Mouse (Mus musculus): Measurements from ENCODE around the gene Mpp5. TPM values are rescaled to one million over a fixed set of nuclear protein-coding genes. Genes with fewer than 3 reads are reported as not detected.

Mpp5 gene
- polyA plus RNA-seq, 1 experiment: 14.6 TPM

GRCm38 (mm10) chr12:78794236-78794635 is 45.5 kb downstream of the Mpp5 start:
- Histone ChIP-seq H3K27ac (ENCODE audit: insufficient read depth, low read length) (no peak overlapping the region), H3K4me3 (replicated peaks; ENCODE audit: insufficient read depth, low read depth, low read length) (no peak overlapping the region), H3K4me1 (ENCODE audit: control insufficient read depth, insufficient read depth, low read length) (no peaks in the 10 kb centered on the region), H3K27me3 (ENCODE audit: control insufficient read depth, insufficient read depth, low read length) (no peaks in the 10 kb centered on the region)
- TF ChIP-seq CTCF (IDR thresholded peaks at IDR 0.05; ENCODE audit: borderline replicate concordance, insufficient read depth, low read depth, low read length): no peak
- no peak for TF ChIP-seq POLR2A (IDR thresholded peaks at IDR 0.05; ENCODE audit: borderline replicate concordance, insufficient read depth, low read length)
- DNase-seq: no peak
- WGBS: 9% methylated on average over 1 of the region's 1 CpGs

GRCm38 (mm10) chr12:78800036-78800435 is 51.3 kb downstream of the Mpp5 start:
- no peak overlapping the region for H3K27ac ChIP-seq (ENCODE audit: insufficient read depth, low read length)
- H3K4me1 ChIP-seq (ENCODE audit: control insufficient read depth, insufficient read depth, low read length): no peaks in the 10 kb centered on the region
- no peak overlapping the region for H3K4me3 ChIP-seq (replicated peaks; ENCODE audit: insufficient read depth, low read depth, low read length)
- DNase-seq: no peak
- TF ChIP-seq CTCF (IDR thresholded peaks at IDR 0.05; ENCODE audit: borderline replicate concordance, insufficient read depth, low read depth, low read length) (no peak), POLR2A (IDR thresholded peaks at IDR 0.05; ENCODE audit: borderline replicate concordance, insufficient read depth, low read length) (no peak)
- WGBS: 84% methylated on average over 3 of the region's 3 CpGs
- H3K27me3 ChIP-seq (ENCODE audit: control insufficient read depth, insufficient read depth, low read length): no peaks in the 10 kb centered on the region

GRCm38 (mm10) chr12:78801836-78802235 is 53.1 kb downstream of the Mpp5 start:
- Histone ChIP-seq H3K4me1 (ENCODE audit: control insufficient read depth, insufficient read depth, low read length) (no peaks in the 10 kb centered on the region), H3K4me3 (replicated peaks; ENCODE audit: insufficient read depth, low read depth, low read length) (no peak overlapping the region), H3K27ac (ENCODE audit: insufficient read depth, low read length) (no peak overlapping the region), H3K27me3 (ENCODE audit: control insufficient read depth, insufficient read depth, low read length) (no peaks in the 10 kb centered on the region)
- no peak for DNase-seq
- TF ChIP-seq CTCF (IDR thresholded peaks at IDR 0.05; ENCODE audit: borderline replicate concordance, insufficient read depth, low read depth, low read length): no peak

GRCm38 (mm10) chr12:78814437-78814836 is 65.7 kb downstream of the Mpp5 start:
- H3K27ac ChIP-seq (ENCODE audit: insufficient read depth, low read length): no peak overlapping the region
- no peak for TF ChIP-seq POLR2A (IDR thresholded peaks at IDR 0.05; ENCODE audit: borderline replicate concordance, insufficient read depth, low read length)
- no peak for TF ChIP-seq CTCF (IDR thresholded peaks at IDR 0.05; ENCODE audit: borderline replicate concordance, insufficient read depth, low read depth, low read length)

GRCm38 (mm10) chr12:78834496-78834895 is 85.8 kb downstream of the Mpp5 start:
- DNase-seq: no peak
- no peaks in the 10 kb centered on the region for H3K4me1 ChIP-seq (ENCODE audit: control insufficient read depth, insufficient read depth, low read length)
- H3K27me3 ChIP-seq (ENCODE audit: control insufficient read depth, insufficient read depth, low read length): no peaks in the 10 kb centered on the region
- no peak overlapping the region for H3K4me3 ChIP-seq (replicated peaks; ENCODE audit: insufficient read depth, low read depth, low read length)
- no peak overlapping the region for H3K27ac ChIP-seq (ENCODE audit: insufficient read depth, low read length)
- no peak for TF ChIP-seq POLR2A (IDR thresholded peaks at IDR 0.05; ENCODE audit: borderline replicate concordance, insufficient read depth, low read length)
- no peak for TF ChIP-seq CTCF (IDR thresholded peaks at IDR 0.05; ENCODE audit: borderline replicate concordance, insufficient read depth, low read depth, low read length)
- 71% methylated on average over 2 of the region's 2 CpGs for whole genome bisulfite sequencing

More at GRCm38 (mm10) chr12:78814437-78814836, 65.7 kb downstream of the Mpp5 start:
- Histone ChIP-seq H3K27me3 (ENCODE audit: control insufficient read depth, insufficient read depth, low read length) (no peaks in the 10 kb centered on the region), H3K4me3 (replicated peaks; ENCODE audit: insufficient read depth, low read depth, low read length) (no peak overlapping the region), H3K4me1 (ENCODE audit: control insufficient read depth, insufficient read depth, low read length) (no peaks in the 10 kb centered on the region)
- DNase-seq: no peak

- no peak for DNase-seq
- Histone ChIP-seq H3K4me3 (replicated peaks; ENCODE audit: insufficient read depth, low read depth, low read length) (no peak overlapping the region), H3K27me3 (ENCODE audit: control insufficient read depth, insufficient read depth, low read length) (no peaks in the 10 kb centered on the region), H3K27ac (ENCODE audit: insufficient read depth, low read length) (no peak overlapping the region), H3K4me1 (ENCODE audit: control insufficient read depth, insufficient read depth, low read length) (no peaks in the 10 kb centered on the region)
- 37% methylated on average over 4 of the region's 4 CpGs for WGBS
- no peak for TF ChIP-seq CTCF (IDR thresholded peaks at IDR 0.05; ENCODE audit: borderline replicate concordance, insufficient read depth, low read depth, low read length)
- no peak for TF ChIP-seq POLR2A (IDR thresholded peaks at IDR 0.05; ENCODE audit: borderline replicate concordance, insufficient read depth, low read length)
These were observed 91.2 kb downstream of the Mpp5 start for GRCm38 (mm10) chr12:78839906-78840305.

GRCm38 (mm10) chr12:78842429-78842828 is 93.7 kb downstream of the Mpp5 start:
- Histone ChIP-seq H3K4me3 (replicated peaks; ENCODE audit: insufficient read depth, low read depth, low read length) (no peak overlapping the region), H3K4me1 (ENCODE audit: control insufficient read depth, insufficient read depth, low read length) (no peaks in the 10 kb centered on the region), H3K27me3 (ENCODE audit: control insufficient read depth, insufficient read depth, low read length) (no peaks in the 10 kb centered on the region), H3K27ac (ENCODE audit: insufficient read depth, low read length) (no peak overlapping the region)
- WGBS: 95% methylated on average over 1 of the region's 1 CpGs
- no peak for DNase-seq
- TF ChIP-seq CTCF (IDR thresholded peaks at IDR 0.05; ENCODE audit: borderline replicate concordance, insufficient read depth, low read depth, low read length) (no peak), POLR2A (IDR thresholded peaks at IDR 0.05; ENCODE audit: borderline replicate concordance, insufficient read depth, low read length) (no peak)

- Histone ChIP-seq H3K27me3 (ENCODE audit: control insufficient read depth, insufficient read depth, low read length) (no peaks in the 10 kb centered on the region), H3K27ac (ENCODE audit: insufficient read depth, low read length) (no peak overlapping the region), H3K4me3 (replicated peaks; ENCODE audit: insufficient read depth, low read depth, low read length) (no peak overlapping the region), H3K4me1 (ENCODE audit: control insufficient read depth, insufficient read depth, low read length) (no peaks in the 10 kb centered on the region)
- TF ChIP-seq POLR2A (IDR thresholded peaks at IDR 0.05; ENCODE audit: borderline replicate concordance, insufficient read depth, low read length): no peak
- no peak for TF ChIP-seq CTCF (IDR thresholded peaks at IDR 0.05; ENCODE audit: borderline replicate concordance, insufficient read depth, low read depth, low read length)
- 95% methylated on average over 4 of the region's 4 CpGs for WGBS
- DNase-seq: no peak
These were observed 99.5 kb downstream of the Mpp5 start for GRCm38 (mm10) chr12:78848246-78848645.

Data from cerebellum, adult 2 months (tissue).